Mouse (Mus musculus) heart, adult 2 months (tissue): ENCODE data around the gene Spats2.

Experiments used
- CTCF ChIP-seq: fragments of 200-600 bp; IDR thresholded peaks from 2 replicates; pipeline ENCODE4 v1.8.1; 2022; ENCODE audit warnings: antibody characterized with exemption, mild to moderate bottlenecking, moderate library complexity
- POLR2A ChIP-seq: fragments of 200-500 bp; IDR thresholded peaks from 2 replicates; pipeline ENCODE4 v1.6.1; 2011; ENCODE audit warnings: mild to moderate bottlenecking, low read depth, low read length, control low read depth; ENCODE audit not compliant: insufficient read depth

- TF ChIP-seq CTCF (no peak), POLR2A (no peak)
Observed at GRCm38 (mm10) chr15:99224208-99224911, 98.6 kb downstream of the Spats2 start, which contains the start of gene Kcnh3.
